Mouse (Mus musculus): ENCODE results near the gene Josd1. TPM values are rescaled to one million over a fixed set of nuclear protein-coding genes. Genes with fewer than 3 reads are reported as not detected.

Gene Josd1
- 9.5 and 14.2 TPM in 2 replicates for polyA plus RNA-seq (2012; rRNA removed)

DNA sequence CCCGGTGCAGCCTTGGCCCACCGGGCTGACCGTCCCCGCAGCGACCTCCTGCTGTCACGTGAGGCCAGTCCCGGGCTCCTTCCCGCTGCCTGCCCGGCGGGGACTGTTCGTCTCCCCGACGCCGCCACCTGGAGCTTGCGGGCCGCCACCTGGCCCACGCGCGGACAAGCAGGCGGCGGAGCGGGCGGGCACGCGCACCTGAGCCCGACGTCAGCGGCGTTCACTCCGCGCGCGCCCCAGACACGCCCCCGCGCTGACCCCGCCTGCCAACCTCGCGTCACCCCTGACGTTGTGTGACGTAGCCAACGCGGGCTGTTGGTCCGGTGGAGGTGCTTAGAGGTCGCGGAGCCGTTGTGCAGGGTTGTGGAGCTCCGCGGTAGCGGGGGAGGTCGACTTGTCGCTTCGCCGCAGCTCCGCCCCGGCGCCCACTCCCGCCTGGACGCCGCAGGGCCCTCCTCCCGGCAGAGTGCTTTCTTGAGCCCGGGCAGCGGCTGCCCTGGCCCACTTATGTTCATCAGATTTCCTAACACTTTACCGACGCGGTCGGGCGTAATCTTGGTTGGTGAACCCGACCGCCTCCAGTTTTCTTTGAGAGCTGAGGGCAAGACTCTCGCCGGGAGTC, at the start of gene Josd1:
Gene Josd1 (minus strand): TSS at position 274 of the 622 bp plus-strand sequence.
- H3K4me1 ChIP-seq (ENCODE audit: control insufficient read depth, insufficient read depth, insufficient read length, low read length), result peaks cover 31% of the 10 kb centered on the region; the same call in 1 of the 2 replicates
- WGBS, result under 1% methylated on average over 72 of the region's 72 CpGs
- H3K27ac ChIP-seq (ENCODE audit: insufficient read depth, low read depth, low read length), result peak within 1 kb of the TSS; percentile 90
- peak within 1 kb of the TSS; percentile 80 for H3K4me3 ChIP-seq (ENCODE audit: low read depth, low read length)
- TF ChIP-seq POLR2A (IDR thresholded peaks at IDR 0.05; ENCODE audit: low read depth, low read length) (peak; percentile 80), CTCF (IDR thresholded peaks at IDR 0.05; ENCODE audit: extremely low read depth, insufficient read length, insufficient replicate concordance, low read depth, low read length) (no peak)
- H3K36me3 ChIP-seq (ENCODE audit: control insufficient read depth, insufficient read depth, low read length), result no peaks in the 10 kb centered on the region
- no peaks in the 10 kb centered on the region for H3K27me3 ChIP-seq (ENCODE audit: control insufficient read depth, insufficient read depth, low read length)

DNA sequence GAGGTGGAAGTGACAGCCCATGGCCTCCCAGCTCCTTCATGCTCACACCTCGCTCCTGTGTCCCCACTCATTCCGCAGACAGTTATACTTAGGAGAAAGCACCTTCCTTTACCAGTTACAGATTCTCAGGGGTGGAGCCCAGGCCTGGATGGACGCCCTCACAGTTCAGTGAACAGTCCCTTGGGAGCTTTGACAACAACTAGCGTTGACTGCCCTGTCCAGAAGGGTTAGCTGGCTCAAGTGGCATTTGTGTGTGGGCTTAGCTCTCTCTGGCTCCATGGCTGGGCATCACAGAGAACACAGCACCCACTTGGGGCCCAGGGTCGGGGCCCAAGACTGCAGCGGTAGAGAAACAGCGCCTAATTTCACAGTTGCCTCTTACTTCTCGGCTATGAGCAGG, 46.6 kb upstream of the Josd1 start:
- H3K36me3 ChIP-seq (ENCODE audit: control insufficient read depth, insufficient read depth, low read length), result peaks cover 22% of the 10 kb centered on the region
- H3K4me3 ChIP-seq (ENCODE audit: low read depth, low read length), result no peak overlapping the region
- H3K27ac ChIP-seq (ENCODE audit: insufficient read depth, low read depth, low read length), result peak overlapping the region; percentile 31; the same call in 1 of the 2 replicates
- H3K4me1 ChIP-seq (ENCODE audit: control insufficient read depth, insufficient read depth, insufficient read length, low read length), result no peaks in the 10 kb centered on the region; the same call in 1 of the 2 replicates
- no peak for TF ChIP-seq CTCF (IDR thresholded peaks at IDR 0.05; ENCODE audit: extremely low read depth, insufficient read length, insufficient replicate concordance, low read depth, low read length)
- no peak for TF ChIP-seq POLR2A (IDR thresholded peaks at IDR 0.05; ENCODE audit: low read depth, low read length)
- 90% methylated on average over 8 of the region's 8 CpGs for WGBS
- H3K27me3 ChIP-seq (ENCODE audit: control insufficient read depth, insufficient read depth, low read length), result no peaks in the 10 kb centered on the region

DNA sequence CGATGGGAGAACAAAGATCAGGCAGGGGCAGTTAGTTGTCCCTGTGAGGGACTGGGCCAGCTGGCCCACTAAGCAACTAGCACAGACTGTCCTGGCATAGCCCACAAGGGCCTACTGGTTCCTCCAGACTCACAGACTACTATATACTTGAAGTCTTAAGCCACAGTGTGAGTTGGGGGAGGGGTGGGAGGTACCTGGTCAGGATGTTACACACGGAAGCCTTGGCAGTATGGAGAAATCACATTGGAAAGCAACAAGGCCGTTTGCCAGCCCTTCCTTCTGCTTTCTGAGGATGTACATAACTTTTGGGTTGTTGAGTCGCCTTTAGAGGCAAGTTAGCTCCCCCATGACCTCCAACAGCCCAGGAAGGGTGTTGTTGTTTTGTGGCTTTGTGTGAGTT, 45.9 kb upstream of the Josd1 start:
- Histone ChIP-seq H3K36me3 (ENCODE audit: control insufficient read depth, insufficient read depth, low read length) (peaks cover 23% of the 10 kb centered on the region), H3K4me3 (ENCODE audit: low read depth, low read length) (no peak overlapping the region), H3K4me1 (ENCODE audit: control insufficient read depth, insufficient read depth, insufficient read length, low read length) (peaks cover 2% of the 10 kb centered on the region; the same call in 1 of the 2 replicates), H3K27ac (ENCODE audit: insufficient read depth, low read depth, low read length) (no peak overlapping the region), H3K27me3 (ENCODE audit: control insufficient read depth, insufficient read depth, low read length) (no peaks in the 10 kb centered on the region)
- no peak for TF ChIP-seq POLR2A (IDR thresholded peaks at IDR 0.05; ENCODE audit: low read depth, low read length)
- no peak for TF ChIP-seq CTCF (IDR thresholded peaks at IDR 0.05; ENCODE audit: extremely low read depth, insufficient read length, insufficient replicate concordance, low read depth, low read length)
- WGBS, result 79% methylated on average over 4 of the region's 4 CpGs

DNA sequence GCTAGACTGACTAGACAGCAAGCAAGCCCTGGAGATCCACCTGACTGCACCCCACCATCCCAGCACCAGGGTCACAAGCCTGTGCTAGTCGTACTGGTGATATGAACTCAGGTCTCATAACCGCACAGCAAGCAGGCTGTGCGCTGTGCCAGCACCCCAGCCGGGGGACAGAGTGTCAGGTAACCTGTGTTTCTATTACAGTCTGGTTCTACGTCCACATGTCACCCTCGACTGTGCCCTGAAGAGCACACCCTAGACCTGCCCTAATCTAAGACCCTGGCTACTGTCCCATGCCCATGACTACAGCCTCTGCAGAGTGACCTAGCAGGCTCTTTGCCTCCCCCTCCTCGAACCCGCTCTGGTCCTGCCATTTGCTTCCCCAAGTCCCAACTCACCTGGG, 45.5 kb upstream of the Josd1 start:
- 95% methylated on average over 8 of the region's 8 CpGs for WGBS
- TF ChIP-seq CTCF (IDR thresholded peaks at IDR 0.05; ENCODE audit: extremely low read depth, insufficient read length, insufficient replicate concordance, low read depth, low read length) (no peak), POLR2A (IDR thresholded peaks at IDR 0.05; ENCODE audit: low read depth, low read length) (no peak)
- no peak overlapping the region for H3K4me3 ChIP-seq (ENCODE audit: low read depth, low read length)
- H3K27me3 ChIP-seq (ENCODE audit: control insufficient read depth, insufficient read depth, low read length), result no peaks in the 10 kb centered on the region
- H3K4me1 ChIP-seq (ENCODE audit: control insufficient read depth, insufficient read depth, insufficient read length, low read length), result peaks cover 2% of the 10 kb centered on the region; the same call in 1 of the 2 replicates
- peaks cover 21% of the 10 kb centered on the region for H3K36me3 ChIP-seq (ENCODE audit: control insufficient read depth, insufficient read depth, low read length)
- H3K27ac ChIP-seq (ENCODE audit: insufficient read depth, low read depth, low read length), result no peak overlapping the region

DNA sequence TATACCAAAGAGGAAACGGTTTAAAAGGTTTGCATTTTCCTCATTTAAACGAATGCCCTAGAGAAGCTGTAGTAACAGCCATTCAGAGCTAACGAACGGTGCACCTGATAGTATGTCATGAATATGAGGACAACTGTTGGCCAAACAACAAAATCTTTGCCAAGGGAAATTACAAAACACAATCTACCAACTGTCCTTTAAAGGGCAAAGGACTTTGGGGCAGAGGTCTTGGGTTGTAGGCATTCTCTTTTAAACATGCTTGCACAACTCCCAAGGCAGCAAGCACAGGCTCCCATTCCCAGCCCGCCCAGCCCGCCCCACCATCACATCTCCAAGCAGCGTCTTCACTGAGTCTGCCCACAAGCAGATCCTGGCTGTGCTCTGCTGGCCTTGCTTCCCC, 43.8 kb upstream of the Josd1 start:
- Histone ChIP-seq H3K27ac (ENCODE audit: insufficient read depth, low read depth, low read length) (no peak overlapping the region), H3K36me3 (ENCODE audit: control insufficient read depth, insufficient read depth, low read length) (peaks cover 23% of the 10 kb centered on the region), H3K27me3 (ENCODE audit: control insufficient read depth, insufficient read depth, low read length) (no peaks in the 10 kb centered on the region), H3K4me3 (ENCODE audit: low read depth, low read length) (no peak overlapping the region), H3K4me1 (ENCODE audit: control insufficient read depth, insufficient read depth, insufficient read length, low read length) (0 out of 2 replicates have a peak, but pooled peaks cover 2% of the 10 kb centered on the region)
- WGBS, result 87% methylated on average over 7 of the region's 7 CpGs
- no peak for TF ChIP-seq CTCF (IDR thresholded peaks at IDR 0.05; ENCODE audit: extremely low read depth, insufficient read length, insufficient replicate concordance, low read depth, low read length)
- TF ChIP-seq POLR2A (IDR thresholded peaks at IDR 0.05; ENCODE audit: low read depth, low read length), result no peak

DNA sequence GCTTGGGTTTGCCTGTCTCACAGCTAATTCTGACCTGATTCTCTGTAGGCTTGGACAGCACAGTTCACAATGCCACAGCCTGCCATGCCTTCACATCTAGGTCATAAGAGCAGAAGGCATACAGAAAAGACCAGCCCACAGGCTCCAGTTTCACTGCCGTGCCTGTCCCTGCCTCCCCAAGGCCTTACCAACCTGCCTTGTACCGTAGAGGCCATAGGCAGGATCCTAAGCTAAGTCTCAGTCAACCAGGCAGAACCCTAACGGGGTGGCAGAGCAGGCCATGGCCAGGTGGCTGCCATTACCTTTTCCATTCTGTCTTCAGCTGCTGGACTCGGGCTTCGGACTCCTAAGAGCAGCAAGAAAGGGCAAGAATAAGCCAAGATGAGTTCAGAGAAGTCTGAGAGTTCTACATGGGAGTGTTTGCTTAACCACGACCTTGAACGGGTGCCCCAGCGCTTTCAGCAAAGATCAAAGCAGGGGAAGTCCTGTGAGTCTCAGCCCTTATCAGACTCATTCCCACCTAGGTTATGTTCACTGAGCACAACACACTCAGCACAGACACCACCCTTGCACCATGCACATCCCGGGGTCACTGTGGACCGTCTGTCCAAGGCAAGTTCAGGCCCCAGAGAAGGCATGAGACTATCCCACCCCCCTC, 41.1 kb upstream of the Josd1 start:
- Histone ChIP-seq H3K4me1 (ENCODE audit: control insufficient read depth, insufficient read depth, insufficient read length, low read length) (0 out of 2 replicates have a peak, but pooled peaks cover 2% of the 10 kb centered on the region), H3K27me3 (ENCODE audit: control insufficient read depth, insufficient read depth, low read length) (no peaks in the 10 kb centered on the region), H3K27ac (ENCODE audit: insufficient read depth, low read depth, low read length) (no peak overlapping the region), H3K4me3 (ENCODE audit: low read depth, low read length) (no peak overlapping the region), H3K36me3 (ENCODE audit: control insufficient read depth, insufficient read depth, low read length) (peaks cover 30% of the 10 kb centered on the region)
- 32% methylated on average over 10 of the region's 10 CpGs for WGBS
- no peak for TF ChIP-seq POLR2A (IDR thresholded peaks at IDR 0.05; ENCODE audit: low read depth, low read length)

DNA sequence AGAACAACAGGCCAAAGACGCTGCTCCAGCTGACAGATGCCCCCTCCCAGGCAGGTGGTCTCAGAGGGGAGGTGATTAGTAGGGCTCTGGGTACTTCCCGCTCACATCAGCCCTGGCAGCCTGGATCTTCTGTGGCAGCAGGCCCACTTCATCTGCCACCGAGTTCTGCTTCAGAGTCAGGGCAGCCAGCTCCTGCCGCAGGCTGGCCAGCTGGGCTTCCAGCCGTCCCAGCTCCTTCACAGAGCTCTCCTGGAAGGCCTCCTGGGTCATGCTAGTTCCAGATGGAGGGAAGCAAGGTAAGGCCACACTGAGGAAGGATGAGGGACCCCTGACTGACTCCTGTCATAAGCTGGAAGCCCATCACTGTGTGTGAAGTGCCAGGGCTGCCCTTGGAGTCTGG, 40.6 kb upstream of the Josd1 start:
- Histone ChIP-seq H3K36me3 (ENCODE audit: control insufficient read depth, insufficient read depth, low read length) (peaks cover 26% of the 10 kb centered on the region), H3K27me3 (ENCODE audit: control insufficient read depth, insufficient read depth, low read length) (no peaks in the 10 kb centered on the region), H3K27ac (ENCODE audit: insufficient read depth, low read depth, low read length) (no peak overlapping the region), H3K4me1 (ENCODE audit: control insufficient read depth, insufficient read depth, insufficient read length, low read length) (0 out of 2 replicates have a peak, but pooled peaks cover 2% of the 10 kb centered on the region), H3K4me3 (ENCODE audit: low read depth, low read length) (no peak overlapping the region)
- no peak for TF ChIP-seq POLR2A (IDR thresholded peaks at IDR 0.05; ENCODE audit: low read depth, low read length)
- TF ChIP-seq CTCF (IDR thresholded peaks at IDR 0.05; ENCODE audit: extremely low read depth, insufficient read length, insufficient replicate concordance, low read depth, low read length), result no peak
- 91% methylated on average over 5 of the region's 5 CpGs for WGBS

All from small intestine, adult 2 months (tissue).